Mouse (Mus musculus) macrophage (primary cell): ENCODE results near the gene Impdh1. TPM values are rescaled to one million over a fixed set of nuclear protein-coding genes. Genes with fewer than 3 reads are reported as not detected.
"Not testable (repeated sequence)": the region's sequence is repeated elsewhere in the genome, so short reads cannot be mapped to it uniquely, and the experiment has no call there.

ENCODE experiments used
- H3K27ac ChIP-seq: fragments of 350-480 bp; formaldehyde crosslinking; 2 replicates; pipeline ENCODE4 v1.9.0; 2021
- H3K36me3 ChIP-seq: fragments of 350-480 bp; formaldehyde crosslinking; 2 replicates; pipeline ENCODE4 v1.9.0; 2021; ENCODE audit errors: inconsistent target
- H3K4me3 ChIP-seq: fragments of 350-480 bp; formaldehyde crosslinking; 2 replicates; pipeline ENCODE4 v1.9.0; 2021; ENCODE audit errors: inconsistent target
- H3K79me2 ChIP-seq: fragments of 350-480 bp; formaldehyde crosslinking; 2 replicates; pipeline ENCODE4 v1.9.0; 2021; ENCODE audit errors: inconsistent target
- WGBS: methylation state at CpG from one replicate; pipeline ENCODE4 v1.1.7; 2026; ENCODE audit warnings: inconsistent platforms; ENCODE audit not compliant: missing documents; 5-methylcytosine and 5-hydroxymethylcytosine counted together
- polyA plus RNA-seq: library from polyadenylated mRNA; stranded (reverse); fragments of 250-400 nt; gene quantifications from 3 replicates; pipeline ENCODE4 v1.2.4, GENCODE M21; 2018; ENCODE audit warnings: inconsistent platforms

Impdh1 gene
- polyA plus RNA-seq, 1 experiment from 2014 or later = 9.2 TPM

DNA sequence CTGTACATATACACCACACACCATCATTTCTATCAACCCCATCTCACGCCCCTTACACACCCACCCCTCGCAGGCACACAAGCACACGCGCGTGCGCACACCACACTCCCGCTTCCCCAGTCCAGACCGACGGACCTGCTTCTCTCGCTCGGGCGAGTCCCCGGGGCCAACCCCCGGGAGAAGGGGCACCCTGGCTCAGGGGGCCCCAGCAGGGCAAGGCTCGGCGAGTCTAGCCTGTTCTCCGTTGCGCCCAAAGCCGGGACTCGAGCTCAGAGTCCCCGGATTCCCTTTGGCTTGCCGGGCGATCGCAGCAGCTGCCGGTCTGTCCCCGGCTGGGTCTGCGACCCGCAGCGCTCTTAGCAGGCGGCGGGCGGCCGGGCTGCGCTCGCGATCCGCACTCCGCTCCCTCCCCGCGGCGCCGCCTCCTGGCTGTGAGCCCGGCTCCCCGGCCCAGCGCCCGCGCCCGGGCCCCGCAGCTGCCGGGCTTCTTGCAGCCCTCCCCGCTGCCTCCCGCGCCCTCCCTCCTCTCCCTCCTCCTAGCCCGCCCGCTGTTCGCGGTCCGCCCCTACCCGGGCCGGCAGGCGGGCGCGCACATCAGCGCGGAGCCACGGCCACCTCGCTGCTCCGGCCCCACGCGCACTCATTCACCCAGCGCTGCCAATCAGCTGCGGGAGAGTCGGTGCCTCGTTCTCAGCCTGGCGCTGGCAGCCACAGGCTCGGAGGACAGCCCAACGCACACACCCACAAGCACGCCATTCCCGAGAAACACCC, 37.1 kb downstream of the Impdh1 start, which contains the start of gene Prrt4:
Gene Prrt4, minus strand, starts transcription at position 697 of the 771 bp plus-strand sequence.
- no peaks in the 10 kb centered on the region for H3K36me3 ChIP-seq

DNA sequence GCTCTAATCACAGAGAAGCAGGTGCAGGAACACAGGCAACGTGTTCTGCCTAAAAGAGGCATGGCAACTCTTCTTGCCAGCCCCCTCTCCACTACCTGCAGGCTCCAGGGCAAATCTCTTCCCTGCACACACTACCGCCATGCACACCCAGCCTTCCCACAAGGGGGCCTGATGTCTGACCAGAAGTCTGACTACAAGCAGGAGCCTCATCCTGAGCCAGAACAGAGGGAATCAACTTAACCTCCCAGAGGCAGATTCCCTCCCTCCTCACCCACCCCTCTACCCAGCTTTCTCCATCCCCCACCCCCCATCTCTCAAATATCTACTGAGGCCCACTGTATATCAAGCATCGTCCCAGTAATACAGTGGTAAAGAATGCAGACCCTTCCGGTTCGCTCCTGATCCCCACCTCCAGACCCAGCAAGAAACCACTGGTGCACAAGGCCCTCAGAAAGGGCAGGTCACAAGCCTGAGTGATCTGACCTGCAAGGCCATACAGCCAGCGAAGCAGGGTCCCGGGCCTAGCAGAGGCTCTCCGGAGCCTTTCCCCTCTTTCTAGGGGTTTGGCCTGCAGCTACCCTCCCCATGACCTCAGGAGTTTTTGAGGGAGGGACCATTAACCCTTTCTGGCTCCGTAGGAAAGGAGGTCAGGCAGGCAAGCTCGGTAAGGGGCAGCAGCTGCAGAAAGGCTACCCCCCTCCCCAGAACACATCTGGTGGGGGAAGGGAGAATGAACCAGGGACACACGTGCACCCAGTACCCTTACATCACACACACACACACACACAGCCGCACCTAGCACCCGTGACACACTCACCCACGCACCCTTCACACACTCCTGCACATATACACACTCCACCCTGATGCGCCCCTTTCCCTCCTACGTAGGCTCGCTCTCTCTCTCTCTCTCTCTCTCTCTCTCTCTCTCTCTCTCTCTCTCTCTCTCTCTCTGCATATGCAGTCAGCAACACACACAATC, 38.0 kb downstream of the Impdh1 start:
- no peak overlapping the region for H3K27ac ChIP-seq
- H3K79me2 ChIP-seq = no peaks in the 10 kb centered on the region
- 65% methylated on average over 15 of the region's 17 CpGs for WGBS
- H3K36me3 ChIP-seq = no peaks in the 10 kb centered on the region
- no peak overlapping the region for H3K4me3 ChIP-seq

More for the DNA sequence above, 37.1 kb downstream of the Impdh1 start, which contains the start of gene Prrt4:
- Histone ChIP-seq H3K27ac (no peak within 1 kb of the TSS), H3K79me2 (no peaks in the 10 kb centered on the region), H3K4me3 (no peak within 1 kb of the TSS)
- 1% methylated on average over 74 of the region's 79 CpGs for WGBS

DNA sequence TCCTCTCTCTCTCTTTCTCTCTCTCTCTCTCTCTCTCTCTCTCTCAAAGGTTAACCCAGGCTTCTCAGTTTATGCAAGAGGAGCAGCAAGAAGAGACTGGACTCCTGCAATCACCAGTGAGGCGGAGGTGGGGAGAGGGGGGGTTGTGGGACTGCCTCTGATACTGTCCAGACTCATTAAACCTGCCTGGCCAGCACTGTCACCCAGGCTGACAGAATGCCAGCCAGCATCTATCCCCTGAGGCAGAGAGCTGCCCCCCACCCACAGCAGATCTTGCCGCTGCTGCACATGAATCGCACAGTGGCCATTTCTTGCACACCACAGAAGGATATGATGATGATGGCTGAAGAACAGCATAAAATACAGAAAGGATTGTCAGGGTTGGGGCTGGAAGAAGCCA, 41.1 kb downstream of the Impdh1 start:
- H3K27ac ChIP-seq = no peak overlapping the region
- no peaks in the 10 kb centered on the region for H3K79me2 ChIP-seq
- WGBS = 91% methylated on average over 3 of the region's 3 CpGs
- no peak overlapping the region for H3K4me3 ChIP-seq
- H3K36me3 ChIP-seq = no peaks in the 10 kb centered on the region

DNA sequence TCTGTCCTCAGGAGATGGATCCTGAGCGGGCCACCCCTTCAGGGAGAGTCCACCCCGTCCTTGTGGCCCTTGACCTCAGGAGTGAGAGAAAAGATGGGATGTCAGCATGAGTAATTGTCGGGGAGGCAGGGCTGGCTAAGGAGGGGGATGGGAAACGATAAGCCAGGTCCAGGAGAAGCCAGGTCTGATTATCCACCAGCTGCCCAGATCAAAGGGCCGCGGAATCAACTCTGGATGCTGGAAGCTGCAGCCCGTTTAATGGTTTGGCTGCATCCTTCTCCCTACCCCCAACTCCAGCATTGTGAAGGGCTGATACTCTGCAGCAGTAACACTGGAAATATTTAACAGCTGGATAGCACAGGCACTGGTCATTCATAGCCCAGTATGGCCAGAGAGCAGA, 41.8 kb downstream of the Impdh1 start:
- Histone ChIP-seq H3K79me2 (no peaks in the 10 kb centered on the region), H3K36me3 (no peaks in the 10 kb centered on the region), H3K4me3 (no peak overlapping the region), H3K27ac (no peak overlapping the region)
- WGBS = 51% methylated on average over 7 of the region's 7 CpGs

DNA sequence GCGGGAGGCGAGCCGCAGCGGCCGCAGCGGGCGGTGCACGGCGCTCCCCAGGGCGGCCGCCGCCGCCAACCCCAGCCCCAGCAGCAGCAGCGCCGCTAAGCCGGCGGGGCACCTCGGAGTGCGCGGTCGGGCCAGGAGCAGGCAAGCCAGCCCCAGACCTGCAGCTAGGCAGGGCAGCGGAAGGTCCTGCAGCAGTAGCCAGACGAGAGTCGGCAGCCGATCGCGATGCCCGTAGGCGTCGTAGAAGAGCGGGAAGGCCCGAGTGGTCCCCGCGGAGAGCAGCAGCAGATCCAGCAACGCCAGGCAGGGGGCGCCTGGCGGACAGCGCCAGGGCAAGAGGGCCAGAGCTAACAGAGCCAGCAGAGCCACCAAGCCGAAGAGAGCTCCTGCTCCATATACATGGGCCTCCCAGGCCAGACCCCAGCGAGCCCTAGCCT, 45.2 kb downstream of the Impdh1 start:
- under 1% methylated on average over 40 of the region's 40 CpGs for WGBS
- no peaks in the 10 kb centered on the region for H3K79me2 ChIP-seq

DNA sequence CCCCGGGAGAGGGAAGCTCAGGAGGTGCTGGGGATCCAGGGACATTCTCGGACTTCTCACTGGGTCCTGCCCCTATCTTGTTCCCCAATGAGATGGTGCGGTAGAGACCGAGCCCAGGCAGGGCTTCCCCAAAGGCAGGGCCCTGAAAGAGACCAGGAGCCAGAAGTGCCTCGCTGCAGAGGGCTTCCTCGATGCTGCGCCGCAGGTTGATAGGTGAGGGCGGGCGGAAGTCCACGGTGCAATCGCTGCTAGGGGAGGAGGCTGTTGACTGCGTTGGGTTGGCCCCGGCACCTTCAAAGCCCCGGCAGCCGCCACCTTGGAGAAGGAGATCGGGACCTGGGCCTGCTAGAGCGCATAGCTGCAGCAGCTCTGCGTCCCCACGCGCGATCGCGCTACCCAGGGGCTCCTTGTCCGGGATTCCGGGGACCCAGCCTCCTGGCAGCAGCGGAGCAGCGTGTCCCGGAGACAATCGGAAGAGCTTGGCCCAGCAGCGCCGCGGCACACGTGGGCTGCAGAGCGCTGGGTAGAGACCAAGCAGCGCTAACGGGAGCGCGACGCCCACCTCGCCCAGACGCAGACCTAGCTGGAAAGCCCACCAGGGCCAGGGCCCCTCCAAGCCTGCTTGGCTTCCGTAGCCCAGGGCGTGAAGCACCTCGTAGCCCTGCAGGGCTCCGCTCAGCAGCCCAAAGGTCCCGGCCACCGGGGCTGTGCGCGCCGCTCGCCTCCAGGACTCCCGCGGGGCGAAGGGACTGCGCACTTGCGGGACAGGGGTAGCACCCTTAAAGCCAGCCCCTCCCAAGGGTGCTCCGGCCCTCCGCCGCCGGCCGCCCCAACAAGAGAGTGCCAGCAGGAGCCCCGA, 45.9 kb downstream of the Impdh1 start:
- H3K36me3 ChIP-seq = no peaks in the 10 kb centered on the region
- H3K27ac ChIP-seq = no peak overlapping the region
- H3K4me3 ChIP-seq = no peak overlapping the region
- WGBS = 1% methylated on average over 63 of the region's 63 CpGs
- no peaks in the 10 kb centered on the region for H3K79me2 ChIP-seq

More for the DNA sequence above, 45.2 kb downstream of the Impdh1 start:
- Histone ChIP-seq H3K4me3 (no peak overlapping the region), H3K36me3 (no peaks in the 10 kb centered on the region), H3K27ac (no peak overlapping the region)

DNA sequence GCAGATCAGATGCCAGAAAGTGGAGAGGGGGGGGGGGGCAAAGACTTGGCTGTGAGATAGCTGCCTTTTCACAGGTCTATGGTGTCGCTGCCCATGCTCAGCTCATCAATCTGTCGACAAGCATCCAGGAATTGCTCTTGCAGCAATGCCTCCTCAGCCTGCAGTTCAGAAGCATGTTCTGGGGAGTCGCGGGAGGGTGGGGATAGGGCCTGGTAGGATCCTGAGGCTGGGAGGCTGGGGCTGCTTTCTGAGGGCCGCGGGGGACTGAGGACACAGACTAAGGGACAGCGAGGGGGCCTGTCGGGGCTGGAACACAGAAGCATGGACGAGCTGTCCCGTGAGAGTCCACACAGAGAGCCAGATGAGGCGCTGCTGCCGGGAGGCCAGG, 46.5 kb downstream of the Impdh1 start:
- no peak overlapping the region for H3K4me3 ChIP-seq
- no peaks in the 10 kb centered on the region for H3K79me2 ChIP-seq
- WGBS = 14% methylated on average over 12 of the region's 12 CpGs

DNA sequence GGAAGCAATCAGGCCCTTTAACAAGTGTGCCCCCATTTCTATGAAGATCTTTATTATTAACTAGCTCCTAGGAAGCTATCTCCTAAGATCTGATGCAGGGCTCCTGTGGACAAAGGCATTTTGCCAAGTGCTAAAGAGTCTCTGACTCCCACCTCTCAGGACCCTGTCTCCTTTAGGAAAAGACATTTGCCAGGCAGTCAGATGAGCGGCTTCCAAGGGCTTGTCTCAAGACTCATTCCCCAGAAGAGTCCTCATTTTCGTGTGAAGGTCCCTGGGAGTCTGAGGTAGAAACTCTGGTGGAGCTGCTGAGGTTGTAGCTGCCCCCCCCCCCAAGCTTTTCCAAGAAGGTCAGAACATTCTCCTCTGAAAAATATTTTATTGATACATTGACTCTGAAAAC, 47.3 kb downstream of the Impdh1 start:
- H3K79me2 ChIP-seq = peaks cover 4% of the 10 kb centered on the region
- H3K36me3 ChIP-seq = no peaks in the 10 kb centered on the region
- 20% methylated on average over 2 of the region's 2 CpGs for WGBS
- H3K4me3 ChIP-seq = no peak overlapping the region
- H3K27ac ChIP-seq = no peak overlapping the region

More for the DNA sequence above, 46.5 kb downstream of the Impdh1 start:
- Histone ChIP-seq H3K36me3 (no peaks in the 10 kb centered on the region), H3K27ac (no peak overlapping the region)

DNA sequence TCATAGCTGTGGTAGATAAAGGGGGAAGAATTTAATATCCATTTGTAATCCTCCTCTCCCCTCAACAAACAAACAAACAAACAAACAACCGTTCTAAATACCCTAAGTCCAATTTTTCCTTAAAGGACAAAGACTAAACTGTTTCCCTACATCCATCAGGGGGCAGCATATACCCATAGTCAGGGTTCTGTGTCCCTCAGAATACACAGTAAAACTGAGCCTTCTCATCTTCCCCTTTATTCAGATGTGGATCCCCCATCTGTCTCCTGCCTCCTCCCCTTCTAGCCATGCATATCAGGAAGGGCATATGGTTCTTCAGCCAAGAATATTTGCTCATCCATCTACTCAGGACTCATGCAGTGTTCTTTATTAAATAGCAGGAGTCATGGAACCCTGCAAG, 50.0 kb downstream of the Impdh1 start:
- Histone ChIP-seq H3K4me3 (no peak overlapping the region), H3K79me2 (peaks cover 31% of the 10 kb centered on the region), H3K27ac (no peak overlapping the region), H3K36me3 (no peaks in the 10 kb centered on the region)
- WGBS = 20% methylated on average over 1 of the region's 1 CpGs

DNA sequence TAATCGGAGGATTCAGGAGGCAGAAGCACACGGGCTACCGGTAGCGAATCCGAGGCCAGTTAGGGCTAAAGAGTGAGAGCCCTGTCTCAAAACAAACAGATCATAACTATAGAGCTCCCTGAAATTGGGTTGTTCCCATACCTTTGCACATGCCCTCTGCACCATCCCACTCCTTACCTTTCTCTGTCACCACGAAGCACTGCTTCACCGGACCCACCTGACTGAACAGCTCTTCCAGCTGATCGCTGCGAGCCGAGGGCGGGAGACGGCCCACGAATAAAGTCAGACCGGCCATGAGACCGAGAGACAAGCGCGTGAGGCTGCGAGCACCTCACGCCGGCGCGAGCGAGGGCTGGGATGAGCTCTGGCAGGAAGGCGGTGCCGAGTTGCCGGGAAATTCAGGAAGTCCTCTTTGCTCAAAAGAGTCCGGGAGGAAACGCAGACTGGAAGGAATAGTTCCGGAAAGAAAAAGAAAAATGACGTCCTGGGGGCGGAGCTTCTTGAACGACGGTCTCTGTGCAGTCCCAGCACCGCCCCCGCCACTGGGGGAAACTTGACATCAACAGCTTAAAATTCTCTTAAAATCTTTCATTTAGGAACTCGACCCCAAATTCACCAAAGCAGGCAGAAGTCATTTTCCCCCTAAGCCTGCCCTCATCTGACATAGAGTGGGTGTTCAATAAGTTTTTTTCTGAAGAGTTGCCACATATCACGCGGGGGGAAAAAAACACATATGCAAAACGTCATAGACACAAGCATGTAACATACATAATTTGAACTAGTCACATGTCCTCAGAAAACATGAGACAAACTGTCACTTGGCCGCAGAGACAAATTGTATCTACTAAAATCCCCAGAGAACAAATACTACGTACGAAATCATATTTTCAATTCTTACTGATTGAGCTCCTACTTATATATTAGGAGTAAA, 51.6 kb downstream of the Impdh1 start, which contains the start of gene Rbm28:
Gene Rbm28, minus strand, starts transcription at position 693 of the 931 bp plus-strand sequence.
- peak within 1 kb of the TSS; percentile 92 for H3K4me3 ChIP-seq
- H3K36me3 ChIP-seq = peaks cover under 1% of the 10 kb centered on the region; the same call in 1 of the 2 replicates
- peaks cover 31% of the 10 kb centered on the region for H3K79me2 ChIP-seq
- H3K27ac ChIP-seq = no peak within 1 kb of the TSS
- WGBS = 8% methylated on average over 42 of the region's 42 CpGs

DNA sequence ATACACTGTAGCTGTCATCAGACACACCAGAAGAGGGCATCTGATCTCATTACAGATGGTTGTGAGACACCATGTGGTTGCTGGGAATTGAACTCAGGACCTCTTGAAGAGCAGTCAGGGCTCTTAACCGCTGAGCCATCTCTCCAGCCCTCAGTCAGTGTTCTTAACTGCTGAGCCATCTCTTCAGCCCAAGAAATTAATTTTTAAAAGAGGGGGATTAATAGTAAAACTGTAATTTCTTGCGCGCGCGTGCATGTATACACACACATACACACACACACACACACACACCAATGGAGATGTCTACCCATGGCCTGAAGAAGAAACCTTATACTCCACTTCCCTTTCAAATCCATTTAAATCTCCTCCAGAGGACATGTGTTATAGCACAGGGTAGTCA, 54.9 kb downstream of the Impdh1 start:
- not testable (repeated sequence) for H3K4me3 ChIP-seq, H3K27ac ChIP-seq
- 98% methylated on average over 5 of the region's 5 CpGs for WGBS
- H3K36me3 ChIP-seq = peaks cover 31% of the 10 kb centered on the region
- peaks cover 31% of the 10 kb centered on the region for H3K79me2 ChIP-seq

DNA sequence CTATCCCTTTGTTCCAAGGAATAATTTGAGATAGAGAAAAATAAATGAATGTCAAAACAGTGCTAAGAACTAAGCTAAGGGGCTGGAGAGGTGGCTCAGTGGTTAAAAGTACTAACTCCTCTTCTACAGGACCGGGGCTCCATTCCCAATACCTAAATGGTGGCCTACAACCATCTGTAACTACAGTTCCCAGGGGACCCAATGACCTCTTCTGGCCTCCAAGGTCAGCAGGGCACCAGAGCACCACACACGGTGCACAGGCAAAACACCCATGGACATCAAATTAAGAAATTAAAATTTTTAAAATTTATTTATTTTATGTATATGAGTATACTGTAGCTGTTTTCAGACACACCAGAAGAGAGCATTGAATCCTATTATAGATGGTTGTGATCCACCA, 55.4 kb downstream of the Impdh1 start:
- Histone ChIP-seq H3K4me3 (no peak overlapping the region), H3K79me2 (peaks cover 31% of the 10 kb centered on the region), H3K27ac (no peak overlapping the region), H3K36me3 (peaks cover 36% of the 10 kb centered on the region)
- 95% methylated on average over 2 of the region's 2 CpGs for WGBS

DNA sequence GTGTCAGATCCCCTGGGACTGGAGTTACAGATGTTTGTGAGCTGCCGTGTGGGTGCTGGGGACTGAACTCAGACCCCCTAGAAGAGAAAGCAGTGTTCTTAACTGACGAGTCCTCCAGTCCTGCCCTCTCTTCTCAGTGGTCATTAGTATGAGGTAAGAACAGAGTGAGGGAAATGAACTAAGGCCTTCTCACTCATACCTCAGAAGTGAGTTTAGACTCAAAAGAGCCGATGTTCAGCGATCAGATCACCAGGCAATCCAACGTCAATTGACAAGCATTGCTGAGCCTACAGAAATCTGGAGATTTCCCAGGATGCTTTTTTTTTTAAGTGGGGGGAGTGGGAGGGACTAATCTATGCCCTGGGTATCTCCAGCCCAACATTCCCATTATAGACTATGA, 59.8 kb downstream of the Impdh1 start:
- WGBS = 95% methylated on average over 5 of the region's 5 CpGs
- H3K79me2 ChIP-seq = peaks cover 2% of the 10 kb centered on the region; the same call in 1 of the 2 replicates
- H3K36me3 ChIP-seq = peaks cover 75% of the 10 kb centered on the region
- H3K4me3 ChIP-seq = no peak overlapping the region
- H3K27ac ChIP-seq = no peak overlapping the region
